Mouse (Mus musculus) gastrocnemius, postnatal 36 days (tissue): ENCODE data around the gene Gpr65. TPM values are rescaled to one million over a fixed set of nuclear protein-coding genes. Genes with fewer than 3 reads are reported as not detected.
"Not testable (repeated sequence)": the region's sequence is repeated elsewhere in the genome, so short reads cannot be mapped to it uniquely, and the experiment has no call there.

Experiments used
- DNase-seq, 2 experiments: peaks; one replicate each; pipeline ENCODE4 v3.0.0; 2022
- intact Hi-C: fragments of 180-260 bp; cut with DNase I; formaldehyde crosslinking; loops from one replicate; pipeline ENCODE4 v1.15.1; 2025
- total RNA-seq, 2 experiments: library from RNA; stranded (reverse); gene quantifications; 2 replicates each; pipeline ENCODE4 v1.2.3; 2021

Gpr65 gene
- total RNA-seq, 2 experiments from 2014 or later: 0.20 TPM

- DNase-seq: no peak
- intact Hi-C loops: loop anchor here (2.0 kb wide), 1 partner anchor 66 kb away; no protein-coding TSS in a partner anchor
Observed at GRCm38 (mm10) chr12:98280996-98281395, 12.6 kb downstream of the Gpr65 start.

GRCm38 (mm10) chr12:98282776-98283486 lies 14.5 kb downstream of the Gpr65 start:
- intact Hi-C loops: no loop called here

GRCm38 (mm10) chr12:98283487-98283860 lies 15.0 kb downstream of the Gpr65 start:
- intact Hi-C loops: no loop called here
- no peak for DNase-seq

More at GRCm38 (mm10) chr12:98282776-98283486, 14.5 kb downstream of the Gpr65 start:
- DNase-seq: no peak

- DNase-seq: no peak
- intact Hi-C loops: no loop called here
Observed at GRCm38 (mm10) chr12:98284477-98284876, 16.0 kb downstream of the Gpr65 start.

- no peak for DNase-seq
- intact Hi-C loops: no loop called here
Observed at GRCm38 (mm10) chr12:98290475-98290874, 22.0 kb downstream of the Gpr65 start.

GRCm38 (mm10) chr12:98292278-98292677 lies 23.8 kb downstream of the Gpr65 start:
- intact Hi-C loops: no loop called here
- DNase-seq: no peak

GRCm38 (mm10) chr12:98294241-98294640 lies 25.8 kb downstream of the Gpr65 start:
- no peak for DNase-seq
- intact Hi-C loops: no loop called here

GRCm38 (mm10) chr12:98301980-98302379 lies 33.5 kb downstream of the Gpr65 start:
- intact Hi-C loops: no loop called here
- DNase-seq: no peak

GRCm38 (mm10) chr12:98303013-98303412 lies 34.6 kb downstream of the Gpr65 start:
- intact Hi-C loops: no loop called here
- DNase-seq: no peak

GRCm38 (mm10) chr12:98307179-98307915 lies 38.9 kb downstream of the Gpr65 start:
- DNase-seq: no peak
- intact Hi-C loops: no loop called here

- intact Hi-C loops: no loop called here
- no peak for DNase-seq
Observed at GRCm38 (mm10) chr12:98311376-98312083, 43.1 kb downstream of the Gpr65 start.

GRCm38 (mm10) chr12:98315924-98316323 lies 47.5 kb downstream of the Gpr65 start:
- DNase-seq: no peak
- intact Hi-C loops: no loop called here

- DNase-seq: no peak
- intact Hi-C loops: no loop called here
Observed at GRCm38 (mm10) chr12:98317718-98318340, 49.4 kb downstream of the Gpr65 start.

- intact Hi-C loops: no loop called here
- DNase-seq: no peak
Observed at GRCm38 (mm10) chr12:98322426-98322825, 54.0 kb downstream of the Gpr65 start.

GRCm38 (mm10) chr12:98324170-98324569 lies 55.7 kb downstream of the Gpr65 start:
- intact Hi-C loops, DNase-seq: not testable (repeated sequence)

Other genes with a start within 250 kb of the Gpr65 start
- gene Galc, start 9.2 kb upstream of the Gpr65 start, total RNA-seq: 1 to 10 TPM; 3.5 to 4.0 TPM